Comparison of ENCODE assay signal across 8 mouse cellular contexts in genomic region chr11:3202781-3203441, GRCm38 (mm10). TPM values are rescaled to one million over a fixed set of nuclear protein-coding genes. Genes with fewer than 3 reads are reported as not detected.
DNase-seq lines count a peak whose midpoint lies in the region; ATAC-seq and TF ChIP-seq lines count a peak whose summit lies in the region.

No protein-coding gene starts in this region.

- no peak for TF ChIP-seq POLR2A in embryonic fibroblast, embryonic 13.5 days (IDR thresholded peaks at IDR 0.05; ENCODE audit: low read depth, low read length)

- peak overlapping the region; percentile 62 for H3K9ac ChIP-seq in heart, embryonic 14.5 days (ENCODE audit: low read length)
- peak overlapping the region; percentile 57 for H3K9ac ChIP-seq in liver, embryonic 15.5 days
- peak overlapping the region; percentile 35 for H3K9ac ChIP-seq in neural tube, embryonic 11.5 days (ENCODE audit: low read length)

- ATAC-seq in heart, embryonic 14.5 days (ENCODE audit: insufficient number of reproducible peaks, insufficient read depth, low FRiP score, low read depth) = peak; percentile 18
- peak; percentile 63 for ATAC-seq in liver, embryonic 15.5 days (ENCODE audit: insufficient read depth)
- ATAC-seq in neural tube, embryonic 11.5 days (ENCODE audit: insufficient read depth, low FRiP score, low TSS enrichment) = no peak; the same call in 1 of the 2 replicates

- WGBS in heart, embryonic 14.5 days = under 1% methylated on average over 47 of the region's 57 CpGs
- WGBS in liver, embryonic 15.5 days (ENCODE audit: insufficient replicate concordance) = under 1% methylated on average over 57 of the region's 57 CpGs
- under 1% methylated on average over 27 of the region's 57 CpGs for WGBS in neural tube, embryonic 11.5 days

- no peaks in the 10 kb centered on the region for H3K9me3 ChIP-seq in heart, embryonic 14.5 days (ENCODE audit: control insufficient read depth, low read length)
- H3K9me3 ChIP-seq in liver, embryonic 15.5 days (replicated peaks) = no peaks in the 10 kb centered on the region
- H3K9me3 ChIP-seq in neural tube, embryonic 11.5 days (ENCODE audit: control insufficient read depth, low read length) = no peaks in the 10 kb centered on the region

- peak; percentile 69 for DNase-seq in CD4-positive, CD25-positive, alpha-beta regulatory T cell, adult 2 months (ENCODE audit: low read depth, low spot score)
- peak; percentile 44 for DNase-seq in adrenal gland, postnatal 25 days
- peak; percentile 81 for DNase-seq in kidney, postnatal 10 days
- DNase-seq in neural tube, embryonic 11.5 days (ENCODE audit: low spot score) = peak; percentile 69
- DNase-seq in testis, postnatal 10 days (ENCODE audit: low spot score) = peak; percentile 74

- peak overlapping the region; percentile 12 for H3K27ac ChIP-seq in embryonic fibroblast, embryonic 13.5 days (ENCODE audit: insufficient read depth, low read length)
- peak overlapping the region; percentile 29 for H3K27ac ChIP-seq in heart, embryonic 14.5 days (replicated peaks in 1 of 2; ENCODE audit: control insufficient read depth in 1 of 2, insufficient read depth in 1 of 2, low read depth in 2 of 2, low read length in 2 of 2)
- H3K27ac ChIP-seq in liver, embryonic 15.5 days (replicated peaks) = peak overlapping the region; percentile 51
- H3K27ac ChIP-seq in neural tube, embryonic 11.5 days (ENCODE audit: low read depth, low read length) = peak overlapping the region; percentile 1; the same call in 1 of the 2 replicates

- no peaks in the 10 kb centered on the region for H3K27me3 ChIP-seq in heart, embryonic 14.5 days (ENCODE audit: control insufficient read depth, insufficient read depth, low read length)
- no peaks in the 10 kb centered on the region for H3K27me3 ChIP-seq in liver, embryonic 15.5 days
- H3K27me3 ChIP-seq in neural tube, embryonic 11.5 days (ENCODE audit: control insufficient read depth, insufficient read depth, low read length) = no peaks in the 10 kb centered on the region

- H3K4me2 ChIP-seq in heart, embryonic 14.5 days (ENCODE audit: low read length) = peak overlapping the region; percentile 43
- H3K4me2 ChIP-seq in liver, embryonic 15.5 days = peak overlapping the region; percentile 50
- H3K4me2 ChIP-seq in neural tube, embryonic 11.5 days (ENCODE audit: low read depth) = peak overlapping the region; percentile 21

- peaks cover 4% of the 10 kb centered on the region for H3K4me1 ChIP-seq in embryonic fibroblast, embryonic 13.5 days (ENCODE audit: control insufficient read depth, insufficient read depth, low read length)
- H3K4me1 ChIP-seq in heart, embryonic 14.5 days (ENCODE audit: control insufficient read depth in 2 of 2, insufficient read depth in 2 of 2, low read length in 2 of 2) = no peaks in the 10 kb centered on the region
- peaks cover 25% of the 10 kb centered on the region for H3K4me1 ChIP-seq in liver, embryonic 15.5 days (replicated peaks)
- H3K4me1 ChIP-seq in neural tube, embryonic 11.5 days (ENCODE audit: control insufficient read depth, insufficient read depth, low read length) = no peaks in the 10 kb centered on the region

- H3K36me3 ChIP-seq in heart, embryonic 14.5 days (ENCODE audit: control insufficient read depth, insufficient read depth, low read length) = peaks cover 34% of the 10 kb centered on the region
- peaks cover 36% of the 10 kb centered on the region for H3K36me3 ChIP-seq in liver, embryonic 15.5 days (replicated peaks)
- peaks cover 3% of the 10 kb centered on the region; the same call in 1 of the 2 replicates for H3K36me3 ChIP-seq in neural tube, embryonic 11.5 days (ENCODE audit: control insufficient read depth, insufficient read depth, low read length)

- H3K4me3 ChIP-seq in embryonic fibroblast, embryonic 13.5 days (ENCODE audit: insufficient read depth, low read length) = peak overlapping the region; percentile 85
- H3K4me3 ChIP-seq in heart, embryonic 14.5 days (ENCODE audit: control insufficient read depth in 1 of 2, insufficient read depth in 1 of 2, low read depth in 1 of 2, low read length in 2 of 2) = peak overlapping the region; percentile 40 to 56
- H3K4me3 ChIP-seq in liver, embryonic 15.5 days (replicated peaks) = peak overlapping the region; percentile 58
- peak overlapping the region; percentile 38 for H3K4me3 ChIP-seq in neural tube, embryonic 11.5 days (ENCODE audit: low read depth, low read length)

- no peak for TF ChIP-seq CTCF in embryonic fibroblast, embryonic 13.5 days (IDR thresholded peaks at IDR 0.05; ENCODE audit: borderline replicate concordance, insufficient read depth, low read length)

RNA-seq across cellular contexts. Expression of gene Eif4enif1, which starts 0.7 kb away (rescaled TPM):
- total RNA-seq in adrenal gland, postnatal 25 days (2021) = 60.1 and 67.3 TPM in 2 replicates
- polyA plus RNA-seq in embryonic fibroblast, embryonic 13.5 days (2011; ENCODE audit: insufficient read length, low read depth, missing spikeins) = 57.2 and 71.9 TPM in 2 replicates
- polyA plus RNA-seq in heart, embryonic 14.5 days (2014; fragmentation: Nextera tagmentation; extraction: Ambion mirVana) = 45.1 and 47.5 TPM in 2 replicates
- 22.3 and 23.9 TPM in 2 replicates for polyA plus RNA-seq in liver, embryonic 15.5 days (2015; fragmentation: Nextera tagmentation; extraction: Ambion mirVana)
- 65.3 and 66.8 TPM in 2 replicates for polyA plus RNA-seq in neural tube, embryonic 11.5 days (2014; fragmentation: Nextera tagmentation; extraction: Ambion mirVana)

RNA-seq across cellular contexts. Expression of gene Sfi1, which starts 9.6 kb away (rescaled TPM):
- total RNA-seq in adrenal gland, postnatal 25 days (2021) = 92.1 and 96.9 TPM in 2 replicates
- 17.1 TPM in 2 replicates for polyA plus RNA-seq in embryonic fibroblast, embryonic 13.5 days (2011; ENCODE audit: insufficient read length, low read depth, missing spikeins)
- polyA plus RNA-seq in heart, embryonic 14.5 days (2014; fragmentation: Nextera tagmentation; extraction: Ambion mirVana) = 8.8 and 9.2 TPM in 2 replicates
- 3.2 and 4.2 TPM in 2 replicates for polyA plus RNA-seq in liver, embryonic 15.5 days (2015; fragmentation: Nextera tagmentation; extraction: Ambion mirVana)
- polyA plus RNA-seq in neural tube, embryonic 11.5 days (2014; fragmentation: Nextera tagmentation; extraction: Ambion mirVana) = 9.5 and 9.7 TPM in 2 replicates

Comparison
In these comparisons a context has a peak if more than half of its experiments do, and no peak if none do; other contexts are left out.
1. H3K27ac ChIP-seq: peak in every context shown above with its lines; median percentile 51 in liver, embryonic 15.5 days; 29 in heart, embryonic 14.5 days; 12 in embryonic fibroblast, embryonic 13.5 days; 1 in neural tube, embryonic 11.5 days.